Mouse (Mus musculus) heart, postnatal 0 days (tissue): Measurements from ENCODE around the gene Pigl.

ENCODE experiments used
- CTCF ChIP-seq: IDR thresholded peaks from 2 replicates; pipeline ENCODE4 v1.5.1; 2016; ENCODE audit warnings: antibody characterized with exemption, control low read depth, low read depth
- EP300 ChIP-seq: IDR thresholded peaks from 2 replicates; pipeline ENCODE4 v1.6.1; 2016; ENCODE audit warnings: antibody characterized with exemption, low read depth

- TF ChIP-seq CTCF (no peak), EP300 (no peak)
These were observed 15.3 kb downstream of the Pigl start for GRCm38 (mm10) chr11:62473516-62473915.
